Mouse (Mus musculus) CH12.LX (cell line): ENCODE results near the gene Dscaml1. TPM values are rescaled to one million over a fixed set of nuclear protein-coding genes. Genes with fewer than 3 reads are reported as not detected.

ENCODE experiments used
- DNase-seq: peaks from one replicate; pipeline ENCODE4 v3.0.0-alpha.2; 2013; ENCODE audit errors: extremely low read depth
- H3K27ac ChIP-seq: 2 replicates; pipeline ENCODE4 v1.5.1; 2012; ENCODE audit warnings: low read depth, mild to moderate bottlenecking, control low read depth, moderate library complexity; ENCODE audit not compliant: insufficient read depth
- H3K27me3 ChIP-seq: replicated peaks from 2 replicates; pipeline ENCODE3; 2012; ENCODE audit warnings: inconsistent platforms
- H3K36me3 ChIP-seq, 2 experiments: replicated peaks in 1 of 2; 2 replicates each; pipeline versions ENCODE3 to v1.6.1; 2012; ENCODE audit warnings: inconsistent platforms in 1 of 2, low read length in 1 of 2, mild to moderate bottlenecking in 1 of 2, mixed read lengths in 1 of 2, moderate library complexity in 1 of 2; ENCODE audit not compliant: control insufficient read depth in 1 of 2, insufficient read depth in 1 of 2
- H3K4me1 ChIP-seq, 2 experiments: 2 replicates each; pipeline ENCODE4 v1.6.1; 2012; ENCODE audit warnings: inconsistent platforms in 1 of 2, moderate library complexity in 1 of 2; ENCODE audit not compliant: insufficient read depth in 2 of 2, control insufficient read depth in 1 of 2
- H3K4me2 ChIP-seq: 2 replicates; pipeline ENCODE4 v1.6.1; 2012; ENCODE audit warnings: low read depth, mild to moderate bottlenecking, control low read depth; ENCODE audit not compliant: poor library complexity, insufficient read depth, severe bottlenecking
- H3K4me3 ChIP-seq, 3 experiments: fragments of 150-350 bp in 1 of 3; sonication (generic) in 1 of 3; replicated peaks in 1 of 3; 2 replicates each; pipeline versions ENCODE3 to v1.5.1; 2011 to 2012; ENCODE audit warnings: low read depth in 2 of 3, low read length in 2 of 3, mild to moderate bottlenecking in 2 of 3, moderate library complexity in 2 of 3, control low read depth in 1 of 3, improper control_type of control experiment in 1 of 3, inconsistent platforms in 1 of 3, mixed read lengths in 1 of 3; ENCODE audit not compliant: poor library complexity in 1 of 3
- H3K79me2 ChIP-seq: replicated peaks from 2 replicates; pipeline ENCODE4 v1.6.1; 2012; ENCODE audit warnings: mild to moderate bottlenecking, moderate library complexity; ENCODE audit not compliant: control insufficient read depth, poor library complexity, insufficient read depth, severe bottlenecking; ENCODE audit errors: extremely low read depth
- H3K9ac ChIP-seq: 2 replicates; pipeline ENCODE4 v1.6.1; 2012; ENCODE audit warnings: low read depth, mild to moderate bottlenecking, control low read depth, moderate library complexity; ENCODE audit not compliant: insufficient read depth
- H3K9me3 ChIP-seq: replicated peaks from 2 replicates; pipeline ENCODE3; 2012; ENCODE audit warnings: low read length, inconsistent platforms, mixed read lengths
- CHD2 ChIP-seq: IDR thresholded peaks from 2 replicates; pipeline ENCODE4 v1.6.1; 2011; ENCODE audit warnings: low read length, improper control_type of control experiment
- CTCF ChIP-seq, 2 experiments: IDR thresholded peaks in 1 of 2; conservative IDR thresholded peaks in 1 of 2; 2 replicates each; pipeline ENCODE4 v1.5.1; 2011 to 2012; ENCODE audit warnings: low read depth in 2 of 2, low read length in 2 of 2, improper control_type of control experiment in 1 of 2, inconsistent platforms in 1 of 2, mild to moderate bottlenecking in 1 of 2, moderate library complexity in 1 of 2
- ELF1 ChIP-seq: IDR thresholded peaks from 2 replicates; pipeline ENCODE4 v1.6.1; 2014; ENCODE audit warnings: low read depth, mild to moderate bottlenecking, inconsistent platforms, low read length, improper control_type of control experiment
- EP300 ChIP-seq: IDR thresholded peaks from 2 replicates; pipeline ENCODE4 v1.6.1; 2011; ENCODE audit warnings: low read length, improper control_type of control experiment
- ETS1 ChIP-seq: conservative IDR thresholded peaks from 2 replicates; pipeline ENCODE4 v1.6.1; 2012; ENCODE audit warnings: low read depth, mild to moderate bottlenecking, inconsistent platforms, low read length, improper control_type of control experiment, moderate library complexity
- HCFC1 ChIP-seq: IDR thresholded peaks from 2 replicates; pipeline ENCODE4 v1.6.1; 2012; ENCODE audit warnings: low read depth, mild to moderate bottlenecking, inconsistent platforms, low read length, improper control_type of control experiment
- IRF4 ChIP-seq: IDR thresholded peaks from 2 replicates; pipeline ENCODE4 v1.6.1; 2014; ENCODE audit warnings: low read depth, mild to moderate bottlenecking, inconsistent platforms, low read length, improper control_type of control experiment
- KAT2A ChIP-seq: IDR thresholded peaks from 2 replicates; pipeline ENCODE4 v1.6.1; 2012; ENCODE audit warnings: low read length, improper control_type of control experiment, inconsistent platforms; ENCODE audit not compliant: insufficient replicate concordance
- MAFK ChIP-seq: IDR thresholded peaks from 2 replicates; pipeline ENCODE4 v1.6.1; 2011; ENCODE audit warnings: low read length, improper control_type of control experiment; ENCODE audit not compliant: insufficient replicate concordance
- MAX ChIP-seq: IDR thresholded peaks from 2 replicates; pipeline ENCODE4 v1.6.1; 2011; ENCODE audit warnings: low read length, improper control_type of control experiment
- MEF2A ChIP-seq: IDR thresholded peaks from 2 replicates; pipeline ENCODE4 v1.6.1; 2014; ENCODE audit warnings: low read depth, mild to moderate bottlenecking, inconsistent platforms, low read length, improper control_type of control experiment, borderline replicate concordance
- MXI1 ChIP-seq: IDR thresholded peaks from 2 replicates; pipeline ENCODE4 v1.6.1; 2011; ENCODE audit warnings: mild to moderate bottlenecking, low read depth, low read length, improper control_type of control experiment
- MYC ChIP-seq: IDR thresholded peaks from 2 replicates; pipeline ENCODE4 v1.6.1; 2011; ENCODE audit warnings: low read depth, mild to moderate bottlenecking, improper control_type of control experiment, low read length
- NELFE ChIP-seq: IDR thresholded peaks from 2 replicates; pipeline ENCODE4 v1.6.1; 2011; ENCODE audit warnings: low read depth, low read length, improper control_type of control experiment
- POLR2A ChIP-seq: IDR thresholded peaks from 2 replicates; pipeline ENCODE4 v1.6.1; 2011; ENCODE audit warnings: low read depth, mild to moderate bottlenecking, improper control_type of control experiment, low read length
- POLR2AphosphoS2 ChIP-seq: IDR thresholded peaks from 2 replicates; pipeline ENCODE4 v1.6.1; 2011; ENCODE audit warnings: low read depth, low read length, improper control_type of control experiment
- RAD21 ChIP-seq: IDR thresholded peaks from 2 replicates; pipeline ENCODE4 v1.6.1; 2011; ENCODE audit warnings: low read depth, mild to moderate bottlenecking, low read length, improper control_type of control experiment, moderate library complexity
- SMC3 ChIP-seq: IDR thresholded peaks from 2 replicates; pipeline ENCODE4 v1.6.1; 2011; ENCODE audit warnings: low read depth, low read length, improper control_type of control experiment
- TBP ChIP-seq: conservative IDR thresholded peaks from 2 replicates; pipeline ENCODE4 v1.6.1; 2011; ENCODE audit warnings: low read depth, low read length, improper control_type of control experiment
- TCF12 ChIP-seq: IDR thresholded peaks from 2 replicates; pipeline ENCODE4 v1.6.1; 2014; ENCODE audit warnings: low read depth, mild to moderate bottlenecking, inconsistent platforms, low read length, improper control_type of control experiment
- USF2 ChIP-seq: conservative IDR thresholded peaks from 2 replicates; pipeline ENCODE4 v1.6.1; 2011; ENCODE audit warnings: low read depth, low read length, improper control_type of control experiment
- ZC3H11A ChIP-seq: IDR thresholded peaks from 2 replicates; pipeline ENCODE4 v1.6.1; 2012; ENCODE audit warnings: low read depth, mild to moderate bottlenecking, inconsistent platforms, low read length, improper control_type of control experiment
- ZKSCAN1 ChIP-seq: IDR thresholded peaks from 2 replicates; pipeline ENCODE4 v1.6.1; 2012; ENCODE audit warnings: low read depth, inconsistent platforms, low read length, improper control_type of control experiment, borderline replicate concordance
- ZNF384 ChIP-seq: IDR thresholded peaks from 2 replicates; pipeline ENCODE4 v1.6.1; 2012; ENCODE audit warnings: low read depth, low read length, improper control_type of control experiment, inconsistent platforms
- dilution Hi-C: fragments of 300-500 bp; cut with MboI; formaldehyde crosslinking; loops from 2 replicates; pipeline ENCODE4 v1.14.3; 2020; ENCODE audit warnings: low sequenced_read_pairs; ENCODE audit not compliant: extremely low pct_unique_long_range_greater_than_20kb, extremely low pct_ligation_motif_present
- in situ Hi-C: fragments of 300-500 bp; cut with MboI; formaldehyde crosslinking; loops from 3 replicates; pipeline ENCODE4 v1.14.3; 2019; ENCODE audit warnings: low sequenced_read_pairs, low pct_ligation_motif_present, low pct_unique_long_range_greater_than_20kb, mixed read lengths
- polyA plus RNA-seq: library from polyadenylated mRNA; unstranded; fragments of >175 nt; gene quantifications from 2 replicates; pipeline ENCODE4 v1.2.1, GENCODE M21; 2012; ENCODE audit warnings: low read depth; ENCODE audit not compliant: insufficient read length
- total RNA-seq, 2 experiments: library from RNA; depleted of rRNA; stranded (reverse); fragments of 300-350 nt in 1 of 2; fragments of >200 nt in 1 of 2; gene quantifications; 2 replicates each; pipeline ENCODE4 v1.2.3; 2012 to 2014

The Dscaml1 gene
- total and polyA plus RNA-seq, 3 experiments = not detected

DNA sequence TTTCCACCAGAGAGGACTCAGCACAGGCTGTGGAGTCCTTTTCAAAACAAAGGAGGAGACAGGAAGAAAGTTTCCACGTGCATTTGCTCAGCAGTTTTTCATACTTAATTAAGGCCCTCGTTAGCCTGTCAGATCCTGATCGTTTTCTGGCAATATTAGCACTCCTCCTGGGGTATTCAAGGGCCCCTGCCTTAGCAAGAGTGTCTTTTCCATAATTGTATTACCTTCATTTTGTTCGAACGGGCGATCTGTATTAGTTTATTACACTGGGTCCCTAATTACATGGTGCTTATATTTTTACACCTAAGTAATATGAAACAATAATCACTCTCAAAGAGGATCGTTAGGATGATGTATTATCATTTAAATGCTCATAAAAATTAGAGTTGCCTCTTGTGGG, 293.6 kb downstream of the Dscaml1 start:
- Histone ChIP-seq H3K27ac (no peak overlapping the region), H3K79me2 (no peaks in the 10 kb centered on the region), H3K36me3 (no peaks in the 10 kb centered on the region), H3K4me1 (no peaks in the 10 kb centered on the region)
- DNase-seq = no peak
- TF ChIP-seq TCF12 (no peak), MXI1 (no peak), MAX (no peak), ZC3H11A (no peak), POLR2A (no peak), IRF4 (no peak), ELF1 (no peak), RAD21 (no peak), USF2 (no peak), MEF2A (no peak)
- TF ChIP-seq, all 38 proteins: peak for 0
- Histone ChIP-seq H3K9ac (no peak overlapping the region), H3K4me3 (no peak overlapping the region), H3K27me3 (peaks cover 89% of the 10 kb centered on the region), H3K4me2 (no peak overlapping the region), H3K9me3 (no peaks in the 10 kb centered on the region)
- dilution Hi-C loops = no loop called here
- in situ Hi-C loops = loop anchor here (10.0 kb wide), 1 partner anchor 105 kb away; no protein-coding TSS in a partner anchor

DNA sequence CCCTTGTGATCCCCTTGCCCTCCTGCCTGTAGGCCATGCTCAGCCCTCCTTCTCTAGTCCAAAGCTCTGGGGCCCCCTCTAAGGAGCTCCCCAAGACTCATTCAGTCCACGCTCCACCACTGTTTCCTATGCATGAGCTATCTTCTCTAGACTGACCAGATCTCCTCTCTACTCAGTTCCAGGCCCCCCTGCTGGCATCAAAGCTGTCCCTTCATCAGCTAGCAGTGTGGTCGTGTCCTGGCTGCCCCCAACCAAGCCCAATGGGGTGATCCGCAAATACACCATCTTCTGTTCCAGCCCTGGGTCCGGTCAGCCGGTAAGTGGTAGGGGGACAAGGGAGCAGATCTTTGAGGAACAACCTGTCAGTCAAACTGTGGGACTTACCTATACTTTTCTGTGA, 305.4 kb downstream of the Dscaml1 start:
- dilution Hi-C loops = no loop called here
- TF ChIP-seq TBP (no peak), POLR2AphosphoS2 (no peak), KAT2A (no peak), IRF4 (no peak), USF2 (no peak), NELFE (no peak), TCF12 (no peak), ETS1 (no peak), SMC3 (no peak), CHD2 (no peak), ZNF384 (no peak), MYC (no peak), ELF1 (no peak), ZC3H11A (no peak), MAFK (no peak), EP300 (no peak), CTCF (conservative IDR thresholded peaks at IDR 0.05 in 1 of 2, IDR thresholded peaks at IDR 0.05 in 1 of 2; ENCODE audit: low read depth in 2 of 2, low read length in 2 of 2) (no peak), MEF2A (no peak), HCFC1 (no peak), ZKSCAN1 (no peak)
- TF ChIP-seq, all 38 proteins: peak for 0
- in situ Hi-C loops = loop anchor here (25.0 kb wide), 1 partner anchor 520 kb away; the partner anchor contains the start of gene Tmprss4
- Histone ChIP-seq H3K79me2 (no peaks in the 10 kb centered on the region), H3K9ac (no peak overlapping the region), H3K4me3 (no peak overlapping the region), H3K36me3 (no peaks in the 10 kb centered on the region), H3K27ac (no peak overlapping the region), H3K4me2 (no peak overlapping the region), H3K9me3 (no peaks in the 10 kb centered on the region), H3K27me3 (peaks cover 70% of the 10 kb centered on the region), H3K4me1 (no peaks in the 10 kb centered on the region)
- DNase-seq = no peak
